Mouse (Mus musculus): ENCODE measurements around the gene Olfr958. TPM values are rescaled to one million over a fixed set of nuclear protein-coding genes. Genes with fewer than 3 reads are reported as not detected.

Gene Olfr958
- not detected in 2 replicates for polyA plus RNA-seq (2012; rRNA removed)

- TF ChIP-seq CTCF (IDR thresholded peaks at IDR 0.05; ENCODE audit: borderline replicate concordance, control insufficient read depth, extremely low read depth, insufficient read depth, low read length, poor library complexity) (no peak), POLR2A (IDR thresholded peaks at IDR 0.05; ENCODE audit: control insufficient read depth, extremely low read depth, insufficient read depth, low read length, poor library complexity) (no peak)
- Histone ChIP-seq H3K36me3 (ENCODE audit: control insufficient read depth, insufficient read depth, low read length) (no peaks in the 10 kb centered on the region), H3K4me1 (replicated peaks; ENCODE audit: control insufficient read depth, insufficient read depth, low read length) (no peaks in the 10 kb centered on the region), H3K4me3 (ENCODE audit: control insufficient read depth, insufficient read depth, low read length) (no peak within 1 kb of the TSS), H3K27me3 (ENCODE audit: control insufficient read depth, insufficient read depth, low read length) (no peaks in the 10 kb centered on the region), H3K27ac (ENCODE audit: control insufficient read depth, insufficient read depth, low read length) (no peak within 1 kb of the TSS)
- no peak for DNase-seq
- 80% methylated on average over 2 of the region's 2 CpGs for WGBS
Observed at GRCm38 (mm10) chr9:39553946-39554345, at the start of gene Olfr958. Gene Olfr958 (minus strand): TSS chr9:39554054.

DNA sequence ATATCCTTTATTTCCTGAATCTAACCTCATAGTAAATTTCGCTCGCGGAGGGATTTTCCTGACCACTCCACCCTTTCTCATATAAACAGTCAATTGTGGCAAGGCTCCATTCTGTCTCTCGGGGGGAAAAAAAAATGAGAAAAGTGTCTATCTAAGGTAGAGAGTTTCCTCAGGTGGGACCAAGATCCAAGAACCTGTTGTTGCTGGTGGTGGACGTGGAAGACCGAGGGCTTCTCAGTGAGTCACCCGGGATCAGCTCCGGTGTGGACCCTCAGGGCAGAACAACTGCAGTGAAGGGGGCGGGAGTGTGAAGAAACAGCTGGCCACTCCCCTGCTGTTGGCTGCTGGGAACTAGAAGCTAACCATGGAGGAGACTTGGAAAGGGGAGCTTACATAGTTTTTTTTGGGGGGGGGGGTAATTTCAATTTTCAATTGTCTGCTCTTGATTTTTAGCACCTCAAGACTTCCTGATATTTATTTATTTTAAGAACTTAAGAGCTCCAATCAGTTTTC, 49.5 kb upstream of the Olfr958 start:
- DNase-seq = no peak

GRCm38 (mm10) chr9:39602536-39603332, 48.9 kb upstream of the Olfr958 start:
- WGBS = 6% methylated on average over 19 of the region's 19 CpGs

More for the DNA sequence above, 49.5 kb upstream of the Olfr958 start:
- H3K4me1 ChIP-seq (replicated peaks; ENCODE audit: control insufficient read depth, insufficient read depth, low read length) = no peaks in the 10 kb centered on the region
- H3K27me3 ChIP-seq (ENCODE audit: control insufficient read depth, insufficient read depth, low read length) = no peaks in the 10 kb centered on the region
- no peak overlapping the region for H3K4me3 ChIP-seq (ENCODE audit: control insufficient read depth, insufficient read depth, low read length)
- no peak for TF ChIP-seq POLR2A (IDR thresholded peaks at IDR 0.05; ENCODE audit: control insufficient read depth, extremely low read depth, insufficient read depth, low read length, poor library complexity)
- TF ChIP-seq CTCF (IDR thresholded peaks at IDR 0.05; ENCODE audit: borderline replicate concordance, control insufficient read depth, extremely low read depth, insufficient read depth, low read length, poor library complexity) = no peak
- WGBS = 9% methylated on average over 9 of the region's 9 CpGs
- no peaks in the 10 kb centered on the region for H3K36me3 ChIP-seq (ENCODE audit: control insufficient read depth, insufficient read depth, low read length)
- no peak overlapping the region for H3K27ac ChIP-seq (ENCODE audit: control insufficient read depth, insufficient read depth, low read length)

DNA sequence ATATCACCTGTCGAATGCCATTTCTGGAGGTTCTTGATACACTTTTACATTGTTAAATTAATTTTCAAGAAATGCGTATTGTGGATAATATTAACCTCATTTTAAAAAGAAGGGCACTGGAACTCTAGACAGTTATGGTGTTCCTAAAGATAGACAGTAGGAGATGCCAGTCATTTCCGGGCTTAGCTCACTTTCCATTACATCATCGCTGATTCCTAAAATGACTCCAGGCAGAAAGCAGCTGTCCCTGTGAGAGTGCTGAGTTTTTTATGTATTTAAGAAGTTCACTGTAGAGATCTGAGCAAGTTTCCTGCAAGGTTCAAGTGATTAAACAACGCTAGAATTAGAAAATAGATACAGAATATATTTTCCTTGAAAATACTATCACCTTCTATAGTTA, 23.2 kb upstream of the Olfr958 start:
- no peak overlapping the region for H3K27ac ChIP-seq (ENCODE audit: control insufficient read depth, insufficient read depth, low read length)
- DNase-seq = no peak
- WGBS = 91% methylated on average over 5 of the region's 5 CpGs

More at GRCm38 (mm10) chr9:39602536-39603332, 48.9 kb upstream of the Olfr958 start:
- no peak overlapping the region for H3K27ac ChIP-seq (ENCODE audit: control insufficient read depth, insufficient read depth, low read length)
- no peak overlapping the region for H3K4me3 ChIP-seq (ENCODE audit: control insufficient read depth, insufficient read depth, low read length)
- TF ChIP-seq POLR2A (IDR thresholded peaks at IDR 0.05; ENCODE audit: control insufficient read depth, extremely low read depth, insufficient read depth, low read length, poor library complexity) (no peak), CTCF (IDR thresholded peaks at IDR 0.05; ENCODE audit: borderline replicate concordance, control insufficient read depth, extremely low read depth, insufficient read depth, low read length, poor library complexity) (no peak)
- H3K27me3 ChIP-seq (ENCODE audit: control insufficient read depth, insufficient read depth, low read length) = no peaks in the 10 kb centered on the region
- H3K4me1 ChIP-seq (replicated peaks; ENCODE audit: control insufficient read depth, insufficient read depth, low read length) = no peaks in the 10 kb centered on the region
- H3K36me3 ChIP-seq (ENCODE audit: control insufficient read depth, insufficient read depth, low read length) = no peaks in the 10 kb centered on the region
- no peak for DNase-seq

GRCm38 (mm10) chr9:39575469-39575868, 21.6 kb upstream of the Olfr958 start, which contains the start of gene Olfr959:
Gene Olfr959 (minus strand): TSS chr9:39575569.
- Histone ChIP-seq H3K4me1 (replicated peaks; ENCODE audit: control insufficient read depth, insufficient read depth, low read length) (no peaks in the 10 kb centered on the region), H3K4me3 (ENCODE audit: control insufficient read depth, insufficient read depth, low read length) (no peak within 1 kb of the TSS), H3K27ac (ENCODE audit: control insufficient read depth, insufficient read depth, low read length) (no peak within 1 kb of the TSS), H3K36me3 (ENCODE audit: control insufficient read depth, insufficient read depth, low read length) (no peaks in the 10 kb centered on the region), H3K27me3 (ENCODE audit: control insufficient read depth, insufficient read depth, low read length) (no peaks in the 10 kb centered on the region)
- WGBS = 81% methylated on average over 3 of the region's 3 CpGs
- no peak for DNase-seq
- TF ChIP-seq CTCF (IDR thresholded peaks at IDR 0.05; ENCODE audit: borderline replicate concordance, control insufficient read depth, extremely low read depth, insufficient read depth, low read length, poor library complexity) = no peak
- no peak for TF ChIP-seq POLR2A (IDR thresholded peaks at IDR 0.05; ENCODE audit: control insufficient read depth, extremely low read depth, insufficient read depth, low read length, poor library complexity)

More for the DNA sequence above, 23.2 kb upstream of the Olfr958 start:
- H3K4me3 ChIP-seq (ENCODE audit: control insufficient read depth, insufficient read depth, low read length) = no peak overlapping the region
- H3K27me3 ChIP-seq (ENCODE audit: control insufficient read depth, insufficient read depth, low read length) = no peaks in the 10 kb centered on the region
- TF ChIP-seq CTCF (IDR thresholded peaks at IDR 0.05; ENCODE audit: borderline replicate concordance, control insufficient read depth, extremely low read depth, insufficient read depth, low read length, poor library complexity) = no peak
- TF ChIP-seq POLR2A (IDR thresholded peaks at IDR 0.05; ENCODE audit: control insufficient read depth, extremely low read depth, insufficient read depth, low read length, poor library complexity) = no peak
- no peaks in the 10 kb centered on the region for H3K4me1 ChIP-seq (replicated peaks; ENCODE audit: control insufficient read depth, insufficient read depth, low read length)
- H3K36me3 ChIP-seq (ENCODE audit: control insufficient read depth, insufficient read depth, low read length) = no peaks in the 10 kb centered on the region

DNA sequence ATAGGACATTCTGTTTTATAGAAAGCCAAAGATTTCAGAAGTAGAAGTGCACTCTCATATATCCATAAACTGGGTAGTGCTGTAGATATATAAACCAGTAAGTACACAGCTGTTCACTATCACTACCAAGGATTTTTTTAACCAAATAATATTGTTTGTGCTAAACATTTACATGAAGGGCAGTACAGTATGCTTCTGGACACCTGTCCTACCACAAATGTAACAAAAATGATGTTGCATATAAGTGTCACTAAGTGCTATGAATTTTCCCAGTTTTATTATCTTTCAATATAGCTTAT, 4.4 kb upstream of the Olfr958 start:
- no peak for DNase-seq
- Histone ChIP-seq H3K36me3 (ENCODE audit: control insufficient read depth, insufficient read depth, low read length) (no peaks in the 10 kb centered on the region), H3K4me1 (replicated peaks; ENCODE audit: control insufficient read depth, insufficient read depth, low read length) (no peaks in the 10 kb centered on the region), H3K27ac (ENCODE audit: control insufficient read depth, insufficient read depth, low read length) (no peak overlapping the region), H3K4me3 (ENCODE audit: control insufficient read depth, insufficient read depth, low read length) (no peak overlapping the region), H3K27me3 (ENCODE audit: control insufficient read depth, insufficient read depth, low read length) (no peaks in the 10 kb centered on the region)
- TF ChIP-seq CTCF (IDR thresholded peaks at IDR 0.05; ENCODE audit: borderline replicate concordance, control insufficient read depth, extremely low read depth, insufficient read depth, low read length, poor library complexity) = no peak
- TF ChIP-seq POLR2A (IDR thresholded peaks at IDR 0.05; ENCODE audit: control insufficient read depth, extremely low read depth, insufficient read depth, low read length, poor library complexity) = no peak

Data from thymus, adult 2 months (tissue).